Mouse (Mus musculus) v-Abl transformed pro-B cells (cell line): ENCODE measurements around the gene Chst12.

Experiments
- in situ Hi-C, 2 experiments: fragments of 400-800 bp; cut with MboI; formaldehyde crosslinking; loops; one replicate each; pipeline ENCODE4 v1.15.1; 2025; ENCODE audit not compliant: unreplicated experiment in 2 of 2

Gene Chst12

GRCm38 (mm10) chr5:140505208-140505780, at the start of gene Chst12:
Gene Chst12, plus strand, starts transcription at chr5:140505550.
- in situ Hi-C loops, result loop anchor here in 1 of 2 experiments (25.0 kb wide), 2 partner anchors 293 to 1343 kb away; partner anchors contain the start of genes Dnaaf5 and Prkar1b

GRCm38 (mm10) chr5:140461476-140461875, 43.9 kb upstream of the Chst12 start:
- in situ Hi-C loops, result loop anchor here (10.0 to 25.0 kb wide), 2 partner anchors 1851 to 1863 kb away; no protein-coding TSS in a partner anchor

- in situ Hi-C loops, result loop anchor here (10.0 to 25.0 kb wide), 2 partner anchors 1849 to 1862 kb away; no protein-coding TSS in a partner anchor
Observed at GRCm38 (mm10) chr5:140463151-140463550, 42.2 kb upstream of the Chst12 start.

GRCm38 (mm10) chr5:140464943-140465342, 40.4 kb upstream of the Chst12 start:
- in situ Hi-C loops, result loop anchor here (10.0 to 25.0 kb wide), 2 partner anchors 1847 to 1860 kb away; no protein-coding TSS in a partner anchor

GRCm38 (mm10) chr5:140472336-140472735, 33.0 kb upstream of the Chst12 start:
- in situ Hi-C loops, result loop anchor here (5.0 to 25.0 kb wide), 2 partner anchors 65 to 1840 kb away; no protein-coding TSS in a partner anchor

- in situ Hi-C loops, result no loop called here
Observed at GRCm38 (mm10) chr5:140481458-140481857, 23.9 kb upstream of the Chst12 start.

- in situ Hi-C loops, result no loop called here
Observed at GRCm38 (mm10) chr5:140491142-140491541, 14.2 kb upstream of the Chst12 start.

- in situ Hi-C loops, result no loop called here
Observed at GRCm38 (mm10) chr5:140492684-140493233, 12.6 kb upstream of the Chst12 start.

GRCm38 (mm10) chr5:140498176-140498575, 7.2 kb upstream of the Chst12 start:
- in situ Hi-C loops, result no loop called here

- in situ Hi-C loops, result loop anchor here in 1 of 2 experiments (5.0 to 25.0 kb wide), 3 partner anchors 83 to 1338 kb away; partner anchors contain the start of genes Dnaaf5, Eif3b and Prkar1b
Observed at GRCm38 (mm10) chr5:140500736-140501135, 4.6 kb upstream of the Chst12 start.

GRCm38 (mm10) chr5:140501982-140502836, 3.1 kb upstream of the Chst12 start:
- in situ Hi-C loops, result loop anchor here in 1 of 2 experiments (5.0 to 25.0 kb wide), 3 partner anchors 85 to 1340 kb away; partner anchors contain the start of genes Dnaaf5, Eif3b and Prkar1b

- in situ Hi-C loops, result loop anchor here in 1 of 2 experiments (5.0 to 25.0 kb wide), 3 partner anchors 86 to 1341 kb away; partner anchors contain the start of genes Dnaaf5, Eif3b and Prkar1b
Observed at GRCm38 (mm10) chr5:140502925-140503324, 2.4 kb upstream of the Chst12 start.

GRCm38 (mm10) chr5:140506096-140506794, 895 bp downstream of the Chst12 start:
- in situ Hi-C loops, result loop anchor here in 1 of 2 experiments (25.0 kb wide), 2 partner anchors 294 to 1344 kb away; partner anchors contain the start of genes Dnaaf5 and Prkar1b

- in situ Hi-C loops, result loop anchor here in 1 of 2 experiments (25.0 kb wide), 2 partner anchors 295 to 1345 kb away; partner anchors contain the start of genes Dnaaf5 and Prkar1b
Observed at GRCm38 (mm10) chr5:140507466-140508208, 2.3 kb downstream of the Chst12 start.

GRCm38 (mm10) chr5:140508686-140509085, 3.3 kb downstream of the Chst12 start:
- in situ Hi-C loops, result loop anchor here in 1 of 2 experiments (25.0 kb wide), 2 partner anchors 296 to 1346 kb away; partner anchors contain the start of genes Dnaaf5 and Prkar1b

GRCm38 (mm10) chr5:140509204-140509603, 3.9 kb downstream of the Chst12 start:
- in situ Hi-C loops, result loop anchor here in 1 of 2 experiments (25.0 kb wide), 2 partner anchors 297 to 1347 kb away; partner anchors contain the start of genes Dnaaf5 and Prkar1b

GRCm38 (mm10) chr5:140510012-140511000, 5.0 kb downstream of the Chst12 start:
- in situ Hi-C loops, result loop anchor here in 1 of 2 experiments (25.0 kb wide), 2 partner anchors 298 to 1348 kb away; partner anchors contain the start of genes Dnaaf5 and Prkar1b
